Mouse (Mus musculus) neural tube, embryonic 11.5 days (tissue): ENCODE data around the gene Zup1. TPM values are rescaled to one million over a fixed set of nuclear protein-coding genes. Genes with fewer than 3 reads are reported as not detected.

ENCODE experiments used
- polyA plus RNA-seq: library from polyadenylated mRNA; unstranded; fragments of >200 nt; fragmentation: Nextera tagmentation; extraction: Ambion mirVana; gene quantifications from 2 replicates; pipeline ENCODE4 v1.2.1, GENCODE M21; 2014

The Zup1 gene
- polyA plus RNA-seq, 1 experiment from 2014 or later: 23.8 TPM

Other genes starting within 250 kb of the Zup1 start
- gene Sult3a2, start 164.6 kb downstream of the Zup1 start, polyA plus RNA-seq: not detected in 2 replicates
- not detected in 2 replicates for gene Sult3a1, start 93.5 kb downstream of the Zup1 start, polyA plus RNA-seq
- gene Rsph4a, start 46.2 kb downstream of the Zup1 start, polyA plus RNA-seq: 0.09 TPM in 1 of 2 replicates, not detected in the other
- 147 and 150 TPM in 2 replicates for gene Rwdd1, start 68.4 kb upstream of the Zup1 start, polyA plus RNA-seq
- not detected in 2 replicates for gene Trappc3l, start 86.3 kb upstream of the Zup1 start, polyA plus RNA-seq
- gene Calhm4, start 93.0 kb upstream of the Zup1 start, polyA plus RNA-seq: not detected in 2 replicates
- gene Calhm5, start 145.2 kb upstream of the Zup1 start, polyA plus RNA-seq: 0.13 and 0.19 TPM in 2 replicates
- gene Calhm6, start 176.7 kb upstream of the Zup1 start, polyA plus RNA-seq: 0.37 TPM in 1 of 2 replicates, not detected in the other